In the genomic region with DNA sequence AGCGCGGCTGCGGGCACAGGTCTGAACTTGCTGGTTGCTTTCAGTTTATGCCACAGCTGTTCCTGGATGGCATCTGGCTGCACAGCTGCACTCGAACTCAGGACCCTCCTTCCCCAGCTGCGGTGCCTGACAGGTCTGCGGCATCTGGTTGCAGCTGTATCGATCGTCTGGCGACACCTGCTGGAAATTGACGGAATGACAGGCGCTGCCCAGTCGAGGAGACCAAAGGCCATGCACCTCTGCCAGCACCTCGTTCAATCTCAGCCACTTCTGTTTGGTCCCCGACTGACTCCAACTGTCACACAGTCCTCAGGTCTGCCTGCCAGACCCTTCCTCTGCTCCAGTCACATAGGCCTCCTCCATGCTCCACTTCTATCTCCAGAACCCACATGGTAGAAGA, we compare ENCODE assay signal across 7 mouse cellular contexts. TPM values are rescaled to one million over a fixed set of nuclear protein-coding genes. Genes with fewer than 3 reads are reported as not detected.
A peak's percentile ranks its signal among the peaks of the same experiment; 100 is the strongest.
DNase-seq lines count a peak whose midpoint lies in the region; TF ChIP-seq lines count a peak whose summit lies in the region.

No protein-coding gene starts in this region.

- TF ChIP-seq CTCF in embryonic fibroblast, embryonic 13.5 days (IDR thresholded peaks at IDR 0.05; ENCODE audit: borderline replicate concordance, insufficient read depth, low read length) = peak; percentile 99

- DNase-seq in ES-CJ7 (ENCODE audit: low read depth, low spot score) = peak; percentile 73
- DNase-seq in adrenal gland, postnatal 10 days = peak; percentile 93
- peak; percentile 90 for DNase-seq in heart, postnatal 4 days
- DNase-seq in layer of hippocampus, postnatal 25 days (ENCODE audit: extremely low spot score in 1 of 2, low spot score in 1 of 2) = peak; percentile 67 to 85
- DNase-seq in lung, postnatal 4 days = peak; percentile 78 to 89
- peak; percentile 78 to 92 for DNase-seq in spleen, adult 18-20 months

- no peaks in the 10 kb centered on the region for H3K4me1 ChIP-seq in embryonic fibroblast, embryonic 13.5 days (ENCODE audit: control insufficient read depth, insufficient read depth, low read length)

- no peak overlapping the region for H3K27ac ChIP-seq in embryonic fibroblast, embryonic 13.5 days (ENCODE audit: insufficient read depth, low read length)

- H3K4me3 ChIP-seq in embryonic fibroblast, embryonic 13.5 days (ENCODE audit: insufficient read depth, low read length) = no peak overlapping the region

- no peak for TF ChIP-seq POLR2A in embryonic fibroblast, embryonic 13.5 days (IDR thresholded peaks at IDR 0.05; ENCODE audit: low read depth, low read length)

RNA-seq across cellular contexts. Expression of a gene that starts 2.8 kb away (rescaled TPM):
- 1 to 10 TPM in 1 of 2 experiments, under 1 TPM in 1; 0.66 to 1.1 TPM for total RNA-seq in adrenal gland, postnatal 10 days (2021)
- polyA plus RNA-seq in embryonic fibroblast, embryonic 13.5 days (2011; ENCODE audit: insufficient read length, low read depth, missing spikeins) = 0.83 TPM in 1 of 2 replicates, not detected in the other
- total RNA-seq in heart, postnatal 4 days (2021) = under 1 TPM; 0.48 to 0.56 TPM
- 1 to 10 TPM; 2.4 to 3.2 TPM for total RNA-seq in layer of hippocampus, postnatal 25 days (2021)

RNA-seq across cellular contexts. Expression of a gene that starts 18.2 kb away (rescaled TPM):
- total RNA-seq in adrenal gland, postnatal 10 days (2021) = 10 to 100 TPM; 63.8 to 72.7 TPM
- polyA plus RNA-seq in embryonic fibroblast, embryonic 13.5 days (2011; ENCODE audit: insufficient read length, low read depth, missing spikeins) = 64.4 and 66.3 TPM in 2 replicates
- 10 to 100 TPM; 58.5 to 62.7 TPM for total RNA-seq in heart, postnatal 4 days (2021)
- 100 to 1,000 TPM; 110 to 121 TPM for total RNA-seq in layer of hippocampus, postnatal 25 days (2021)

RNA-seq across cellular contexts. Expression of a gene that starts 26.8 kb away (rescaled TPM):
- 1 to 10 TPM; 2.9 TPM for total RNA-seq in adrenal gland, postnatal 10 days (2021)
- polyA plus RNA-seq in embryonic fibroblast, embryonic 13.5 days (2011; ENCODE audit: insufficient read length, low read depth, missing spikeins) = not detected in 2 replicates
- total RNA-seq in heart, postnatal 4 days (2021) = under 1 TPM; 0.50 to 0.57 TPM
- total RNA-seq in layer of hippocampus, postnatal 25 days (2021) = under 1 TPM; 0.35 to 0.54 TPM

RNA-seq across cellular contexts. Expression of a gene that starts 30.6 kb away (rescaled TPM):
- total RNA-seq in adrenal gland, postnatal 10 days (2021) = 10 to 100 TPM; 90.9 to 93.8 TPM
- 61.5 and 62.8 TPM in 2 replicates for polyA plus RNA-seq in embryonic fibroblast, embryonic 13.5 days (2011; ENCODE audit: insufficient read length, low read depth, missing spikeins)
- total RNA-seq in heart, postnatal 4 days (2021) = 10 to 100 TPM; 57.1 to 62.3 TPM
- total RNA-seq in layer of hippocampus, postnatal 25 days (2021) = 10 to 100 TPM; 83.0 to 94.6 TPM

RNA-seq across cellular contexts. Expression of a gene that starts 32.5 kb away (rescaled TPM):
- total RNA-seq in adrenal gland, postnatal 10 days (2021) = 100 to 1,000 TPM; 541 to 611 TPM
- 354 and 424 TPM in 2 replicates for polyA plus RNA-seq in embryonic fibroblast, embryonic 13.5 days (2011; ENCODE audit: insufficient read length, low read depth, missing spikeins)
- total RNA-seq in heart, postnatal 4 days (2021) = 100 to 1,000 TPM; 821 to 843 TPM
- total RNA-seq in layer of hippocampus, postnatal 25 days (2021) = 100 to 1,000 TPM; 692 to 732 TPM
